Mouse (Mus musculus): Measurements from ENCODE around the gene Slc7a9. TPM values are rescaled to one million over a fixed set of nuclear protein-coding genes. Genes with fewer than 3 reads are reported as not detected.

Gene Slc7a9
- polyA plus RNA-seq, 1 experiment from 2014 or later: 12.6 TPM

GRCm38 (mm10) chr7:35460971-35461370 lies 12.4 kb downstream of the Slc7a9 start:
- Histone ChIP-seq H3K36me3 (no peaks in the 10 kb centered on the region), H3K4me2 (no peak overlapping the region), H3K9ac (no peak overlapping the region), H3K9me3 (no peaks in the 10 kb centered on the region), H3K4me3 (replicated peaks) (no peak overlapping the region), H3K27me3 (replicated peaks) (no peaks in the 10 kb centered on the region), H3K27ac (no peak overlapping the region), H3K4me1 (no peaks in the 10 kb centered on the region)
- 76% methylated on average over 4 of the region's 4 CpGs for WGBS
- ATAC-seq (ENCODE audit: insufficient read depth, low FRiP score, low read depth): no peak

GRCm38 (mm10) chr7:35465027-35465426 lies 16.4 kb downstream of the Slc7a9 start:
- no peak for ATAC-seq (ENCODE audit: insufficient read depth, low FRiP score, low read depth)
- WGBS: 93% methylated on average over 5 of the region's 5 CpGs
- no peak overlapping the region for H3K4me2 ChIP-seq

GRCm38 (mm10) chr7:35467856-35468255 lies 19.3 kb downstream of the Slc7a9 start:
- Histone ChIP-seq H3K4me3 (replicated peaks) (no peak overlapping the region), H3K36me3 (no peaks in the 10 kb centered on the region), H3K9me3 (no peaks in the 10 kb centered on the region), H3K27ac (no peak overlapping the region), H3K27me3 (replicated peaks) (no peaks in the 10 kb centered on the region), H3K9ac (no peak overlapping the region), H3K4me1 (no peaks in the 10 kb centered on the region), H3K4me2 (no peak overlapping the region)
- 61% methylated on average over 2 of the region's 2 CpGs for WGBS
- ATAC-seq (ENCODE audit: insufficient read depth, low FRiP score, low read depth): no peak

More at GRCm38 (mm10) chr7:35465027-35465426, 16.4 kb downstream of the Slc7a9 start:
- H3K36me3 ChIP-seq: no peaks in the 10 kb centered on the region
- no peaks in the 10 kb centered on the region for H3K9me3 ChIP-seq
- H3K27me3 ChIP-seq (replicated peaks): no peaks in the 10 kb centered on the region
- H3K9ac ChIP-seq: no peak overlapping the region
- no peaks in the 10 kb centered on the region for H3K4me1 ChIP-seq
- no peak overlapping the region for H3K4me3 ChIP-seq (replicated peaks)
- no peak overlapping the region for H3K27ac ChIP-seq

- 51% methylated on average over 4 of the region's 4 CpGs for WGBS
- Histone ChIP-seq H3K9me3 (no peaks in the 10 kb centered on the region), H3K9ac (no peak overlapping the region), H3K27ac (no peak overlapping the region), H3K4me2 (no peak overlapping the region), H3K4me3 (replicated peaks) (no peak overlapping the region), H3K4me1 (no peaks in the 10 kb centered on the region), H3K36me3 (no peaks in the 10 kb centered on the region), H3K27me3 (replicated peaks) (no peaks in the 10 kb centered on the region)
- ATAC-seq (ENCODE audit: insufficient read depth, low FRiP score, low read depth): no peak
These were observed 22.2 kb downstream of the Slc7a9 start for GRCm38 (mm10) chr7:35470794-35471193.

GRCm38 (mm10) chr7:35476457-35476856 lies 27.9 kb downstream of the Slc7a9 start:
- Histone ChIP-seq H3K9ac (no peak overlapping the region), H3K27ac (no peak overlapping the region), H3K4me2 (no peak overlapping the region), H3K27me3 (replicated peaks) (no peaks in the 10 kb centered on the region), H3K36me3 (no peaks in the 10 kb centered on the region), H3K4me1 (no peaks in the 10 kb centered on the region), H3K9me3 (no peaks in the 10 kb centered on the region), H3K4me3 (replicated peaks) (no peak overlapping the region)
- 72% methylated on average over 2 of the region's 2 CpGs for WGBS
- ATAC-seq (ENCODE audit: insufficient read depth, low FRiP score, low read depth): no peak

- H3K9ac ChIP-seq: no peak overlapping the region
- H3K4me3 ChIP-seq (replicated peaks): no peak overlapping the region
- H3K27ac ChIP-seq: no peak overlapping the region
- no peaks in the 10 kb centered on the region for H3K4me1 ChIP-seq
- no peaks in the 10 kb centered on the region for H3K9me3 ChIP-seq
- no peak overlapping the region for H3K4me2 ChIP-seq
- H3K27me3 ChIP-seq (replicated peaks): no peaks in the 10 kb centered on the region
- ATAC-seq (ENCODE audit: insufficient read depth, low FRiP score, low read depth): no peak
- H3K36me3 ChIP-seq: no peaks in the 10 kb centered on the region
- WGBS: 56% methylated on average over 2 of the region's 2 CpGs
These were observed 36.5 kb downstream of the Slc7a9 start for GRCm38 (mm10) chr7:35485126-35485525.

GRCm38 (mm10) chr7:35486553-35486952 lies 38.0 kb downstream of the Slc7a9 start:
- no peak overlapping the region for H3K4me2 ChIP-seq
- H3K4me3 ChIP-seq (replicated peaks): no peak overlapping the region
- H3K36me3 ChIP-seq: no peaks in the 10 kb centered on the region
- no peak for ATAC-seq (ENCODE audit: insufficient read depth, low FRiP score, low read depth)
- no peak overlapping the region for H3K27ac ChIP-seq
- no peaks in the 10 kb centered on the region for H3K27me3 ChIP-seq (replicated peaks)
- no peaks in the 10 kb centered on the region for H3K9me3 ChIP-seq
- 80% methylated on average over 8 of the region's 8 CpGs for WGBS
- H3K9ac ChIP-seq: no peak overlapping the region
- no peaks in the 10 kb centered on the region for H3K4me1 ChIP-seq

- Histone ChIP-seq H3K36me3 (no peaks in the 10 kb centered on the region), H3K9me3 (no peaks in the 10 kb centered on the region), H3K4me3 (replicated peaks) (no peak overlapping the region), H3K4me2 (no peak overlapping the region), H3K27ac (no peak overlapping the region), H3K4me1 (no peaks in the 10 kb centered on the region), H3K9ac (no peak overlapping the region), H3K27me3 (replicated peaks) (no peaks in the 10 kb centered on the region)
- WGBS: 90% methylated on average over 2 of the region's 2 CpGs
- ATAC-seq (ENCODE audit: insufficient read depth, low FRiP score, low read depth): no peak
These were observed 41.6 kb downstream of the Slc7a9 start for GRCm38 (mm10) chr7:35490186-35490585.

GRCm38 (mm10) chr7:35491005-35491404 lies 42.4 kb downstream of the Slc7a9 start:
- 80% methylated on average over 1 of the region's 1 CpGs for WGBS
- no peaks in the 10 kb centered on the region for H3K36me3 ChIP-seq
- no peak overlapping the region for H3K9ac ChIP-seq
- H3K27ac ChIP-seq: no peak overlapping the region
- H3K9me3 ChIP-seq: no peaks in the 10 kb centered on the region
- H3K4me3 ChIP-seq (replicated peaks): no peak overlapping the region
- no peak for ATAC-seq (ENCODE audit: insufficient read depth, low FRiP score, low read depth)
- no peaks in the 10 kb centered on the region for H3K27me3 ChIP-seq (replicated peaks)
- H3K4me2 ChIP-seq: no peak overlapping the region
- no peaks in the 10 kb centered on the region for H3K4me1 ChIP-seq

GRCm38 (mm10) chr7:35497516-35497915 lies 48.9 kb downstream of the Slc7a9 start:
- H3K27me3 ChIP-seq (replicated peaks): no peaks in the 10 kb centered on the region
- 93% methylated on average over 2 of the region's 2 CpGs for WGBS
- ATAC-seq (ENCODE audit: insufficient read depth, low FRiP score, low read depth): no peak
- no peak overlapping the region for H3K9ac ChIP-seq
- no peak overlapping the region for H3K4me3 ChIP-seq (replicated peaks)
- H3K4me1 ChIP-seq: no peaks in the 10 kb centered on the region
- H3K9me3 ChIP-seq: no peaks in the 10 kb centered on the region
- no peak overlapping the region for H3K4me2 ChIP-seq
- H3K27ac ChIP-seq: no peak overlapping the region
- H3K36me3 ChIP-seq: no peaks in the 10 kb centered on the region

GRCm38 (mm10) chr7:35501995-35502394 lies 53.4 kb downstream of the Slc7a9 start:
- Histone ChIP-seq H3K4me3 (replicated peaks) (no peak overlapping the region), H3K9ac (no peak overlapping the region), H3K9me3 (no peaks in the 10 kb centered on the region), H3K27me3 (replicated peaks) (no peaks in the 10 kb centered on the region), H3K36me3 (no peaks in the 10 kb centered on the region), H3K4me1 (no peaks in the 10 kb centered on the region), H3K27ac (no peak overlapping the region), H3K4me2 (no peak overlapping the region)
- no peak; the same call in 1 of the 2 replicates for ATAC-seq (ENCODE audit: insufficient read depth, low FRiP score, low read depth)
- 20% methylated on average over 4 of the region's 4 CpGs for WGBS

Measured in stomach, embryonic 15.5 days (tissue).